Mouse (Mus musculus) small intestine, adult 2 months (tissue): ENCODE data around the gene C2cd5.

ENCODE experiments used
- CTCF ChIP-seq: fragments of 200-500 bp; IDR thresholded peaks from 2 replicates; pipeline ENCODE4 v1.5.1; 2012; ENCODE audit warnings: low read depth, mild to moderate bottlenecking, control low read depth, inconsistent platforms, low read length, moderate library complexity, mixed read lengths; ENCODE audit not compliant: insufficient replicate concordance, insufficient read length; ENCODE audit errors: extremely low read depth
- POLR2A ChIP-seq: fragments of 200-500 bp; IDR thresholded peaks from 2 replicates; pipeline ENCODE4 v1.6.1; 2012; ENCODE audit warnings: low read depth, mild to moderate bottlenecking, control low read depth, inconsistent platforms, low read length, moderate library complexity

DNA sequence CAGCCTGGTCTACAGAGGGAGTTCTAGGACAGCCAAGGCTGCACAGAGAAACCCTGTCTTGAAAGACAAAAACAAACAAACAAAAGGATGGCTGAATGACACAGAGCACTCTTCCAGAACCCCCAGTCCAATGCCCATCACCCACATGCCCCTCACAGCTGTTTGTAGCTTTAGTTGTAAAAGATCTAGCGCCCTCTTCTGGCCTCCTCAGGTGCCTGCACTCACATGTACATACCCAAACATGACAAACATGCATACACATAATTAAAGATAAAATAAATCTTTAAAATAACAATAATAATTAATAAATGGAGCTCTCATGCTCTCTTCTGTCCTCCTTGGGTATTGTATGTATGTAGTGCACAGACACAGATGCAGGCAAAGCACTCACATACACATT is 122.7 kb downstream of the C2cd5 start:
- TF ChIP-seq CTCF (peak; percentile 15; the same call in 1 of the 2 replicates), POLR2A (no peak)
